10 mouse cellular contexts compared by ENCODE assay signal in genomic region chr1:75290582-75290981, GRCm38 (mm10). TPM values are rescaled to one million over a fixed set of nuclear protein-coding genes. Genes with fewer than 3 reads are reported as not detected.
DNase-seq lines count a peak whose midpoint lies in the region; ATAC-seq and TF ChIP-seq lines count a peak whose summit lies in the region.
"Had no signal": no experiment of that assay in that cellular context is flagged by ENCODE, and none has a peak within 500 bp of the region (broad histone marks: within the 10 kb centered on the region; RNA-seq: fewer than 3 reads in every experiment).

No protein-coding gene starts in this region.

- H3K4me1 ChIP-seq in forebrain, embryonic 11.5 days (replicated peaks; ENCODE audit: control insufficient read depth, insufficient read depth, low read length): no peaks in the 10 kb centered on the region; the same call in 1 of the 2 replicates
- peaks cover 20% of the 10 kb centered on the region for H3K4me1 ChIP-seq in forebrain, embryonic 10.5 days
- H3K4me1 ChIP-seq in thymus, adult 2 months (replicated peaks; ENCODE audit: control insufficient read depth, insufficient read depth, low read length): no peaks in the 10 kb centered on the region
- peaks cover 29% of the 10 kb centered on the region for H3K4me1 ChIP-seq in forebrain, embryonic 12.5 days

- no peak overlapping the region for H3K4me3 ChIP-seq in forebrain, embryonic 11.5 days (ENCODE audit: low read depth, low read length)
- H3K4me3 ChIP-seq in forebrain, embryonic 10.5 days: no peak overlapping the region
- H3K4me3 ChIP-seq in thymus, adult 2 months (ENCODE audit: control insufficient read depth, insufficient read depth, low read length): no peak overlapping the region
- H3K4me3 ChIP-seq in forebrain, embryonic 12.5 days (replicated peaks): no peak overlapping the region
- H3K4me3 ChIP-seq: lung, embryonic 15.5 days had no signal

- no peak for TF ChIP-seq POLR2A in thymus, adult 2 months (IDR thresholded peaks at IDR 0.05; ENCODE audit: control insufficient read depth, extremely low read depth, insufficient read depth, low read length, poor library complexity)

- H3K36me3 ChIP-seq in forebrain, embryonic 11.5 days (ENCODE audit: control insufficient read depth, insufficient read depth, low read length): no peaks in the 10 kb centered on the region
- H3K36me3 ChIP-seq in forebrain, embryonic 10.5 days (replicated peaks): no peaks in the 10 kb centered on the region
- no peaks in the 10 kb centered on the region for H3K36me3 ChIP-seq in thymus, adult 2 months (ENCODE audit: control insufficient read depth, insufficient read depth, low read length)
- no peaks in the 10 kb centered on the region for H3K36me3 ChIP-seq in forebrain, embryonic 12.5 days (replicated peaks)
- H3K36me3 ChIP-seq: lung, embryonic 15.5 days had no signal

- H3K9ac ChIP-seq in forebrain, embryonic 11.5 days (ENCODE audit: low read length): no peak overlapping the region
- no peak overlapping the region for H3K9ac ChIP-seq in forebrain, embryonic 12.5 days
- H3K9ac ChIP-seq: lung, embryonic 15.5 days had no signal

- no peak for ATAC-seq in forebrain, embryonic 11.5 days (replicated peaks; ENCODE audit: low FRiP score)
- peak; percentile 39; the same call in 1 of the 2 replicates for ATAC-seq in forebrain, embryonic 12.5 days (ENCODE audit: low FRiP score)
- ATAC-seq in megakaryocyte-erythroid progenitor cell, adult 5-6 weeks (replicated peaks; ENCODE audit: low FRiP score, low TSS enrichment, poor library complexity, severe bottlenecking): no peak

- no peak for DNase-seq in forebrain, embryonic 11.5 days (ENCODE audit: low spot score)
- DNase-seq in forebrain, embryonic 10.5 days (ENCODE audit: extremely low spot score, low spot score): no peak
- DNase-seq in thymus, adult 2 months: peak; percentile 19
- no peak for DNase-seq in thymus, postnatal 36 days
- DNase-seq in left cerebral cortex, postnatal 4 days: peak; percentile 56
- DNase-seq in thymus, postnatal 4 days: peak; percentile 25

- H3K4me2 ChIP-seq in forebrain, embryonic 11.5 days (ENCODE audit: low read depth, low read length, severe bottlenecking): no peak overlapping the region
- H3K4me2 ChIP-seq in forebrain, embryonic 12.5 days: no peak overlapping the region
- H3K4me2 ChIP-seq: lung, embryonic 15.5 days had no signal

- 0 out of 2 replicates have a peak overlapping the region, but pooled peaks have one; percentile 79 for H3K27ac ChIP-seq in forebrain, embryonic 11.5 days (ENCODE audit: low read depth, low read length)
- no peak overlapping the region for H3K27ac ChIP-seq in forebrain, embryonic 10.5 days
- no peak overlapping the region for H3K27ac ChIP-seq in thymus, adult 2 months (ENCODE audit: control insufficient read depth, insufficient read depth, low read length)
- peak overlapping the region; percentile 91 for H3K27ac ChIP-seq in forebrain, embryonic 12.5 days
- H3K27ac ChIP-seq: lung, embryonic 15.5 days had no signal

- intact Hi-C loops in left cerebral cortex, postnatal 4 days (cut with DNase I): no loop called here

- H3K27me3 ChIP-seq in forebrain, embryonic 11.5 days (ENCODE audit: control insufficient read depth, insufficient read depth, low read length): no peaks in the 10 kb centered on the region
- H3K27me3 ChIP-seq in forebrain, embryonic 10.5 days (ENCODE audit: poor library complexity, severe bottlenecking): 0 out of 2 replicates have a peak, but pooled peaks cover 3% of the 10 kb centered on the region
- H3K27me3 ChIP-seq in thymus, adult 2 months (ENCODE audit: control insufficient read depth, insufficient read depth, low read length): no peaks in the 10 kb centered on the region
- no peaks in the 10 kb centered on the region; the same call in 1 of the 2 replicates for H3K27me3 ChIP-seq in forebrain, embryonic 12.5 days
- H3K27me3 ChIP-seq: lung, embryonic 15.5 days had no signal

- no peaks in the 10 kb centered on the region for H3K9me3 ChIP-seq in forebrain, embryonic 11.5 days (ENCODE audit: control insufficient read depth, low read length)
- no peaks in the 10 kb centered on the region for H3K9me3 ChIP-seq in forebrain, embryonic 10.5 days
- no peaks in the 10 kb centered on the region for H3K9me3 ChIP-seq in forebrain, embryonic 12.5 days
- H3K9me3 ChIP-seq: lung, embryonic 15.5 days had no signal

- TF ChIP-seq CTCF in thymus, adult 2 months (IDR thresholded peaks at IDR 0.05; ENCODE audit: borderline replicate concordance, control insufficient read depth, extremely low read depth, insufficient read depth, low read length, poor library complexity): no peak

RNA-seq across cellular contexts. Expression of gene Resp18, which starts 12.4 kb away (rescaled TPM):
- polyA plus RNA-seq in forebrain, embryonic 11.5 days (2014; fragmentation: Nextera tagmentation; extraction: Ambion mirVana): 14.9 and 15.8 TPM in 2 replicates
- polyA plus RNA-seq in forebrain, embryonic 10.5 days (2016; fragmentation: Nextera tagmentation; extraction: Ambion mirVana): 2.6 and 3.4 TPM in 2 replicates
- polyA plus RNA-seq in thymus, adult 2 months (2012; rRNA removed): 5.6 and 9.0 TPM in 2 replicates
- polyA plus RNA-seq in forebrain, embryonic 12.5 days (2016; fragmentation: Nextera tagmentation; extraction: Ambion mirVana): 29.2 and 32.8 TPM in 2 replicates
- 10 to 100 TPM; 29.3 to 58.0 TPM for total RNA-seq in left cerebral cortex, postnatal 4 days (2021)
- total RNA-seq in megakaryocyte-erythroid progenitor cell, adult 5-6 weeks (2014; fragmentation: Nextera tagmentation): not detected in 2 replicates
- not detected in 2 replicates for total RNA-seq in megakaryocyte-erythroid progenitor cell, adult 5-6 weeks (2017)
- total RNA-seq: heart, adult 18-20 months had no signal

RNA-seq across cellular contexts. Expression of gene Ptprn, which starts 26.3 kb away (rescaled TPM):
- 3.7 and 4.3 TPM in 2 replicates for polyA plus RNA-seq in forebrain, embryonic 11.5 days (2014; fragmentation: Nextera tagmentation; extraction: Ambion mirVana)
- polyA plus RNA-seq in forebrain, embryonic 10.5 days (2016; fragmentation: Nextera tagmentation; extraction: Ambion mirVana): 1.5 and 1.6 TPM in 2 replicates
- polyA plus RNA-seq in thymus, adult 2 months (2012; rRNA removed): 2.6 and 3.0 TPM in 2 replicates
- polyA plus RNA-seq in forebrain, embryonic 12.5 days (2016; fragmentation: Nextera tagmentation; extraction: Ambion mirVana): 6.8 and 7.5 TPM in 2 replicates
- total RNA-seq in left cerebral cortex, postnatal 4 days (2021): 100 to 1,000 TPM; 101 to 122 TPM
- total RNA-seq in megakaryocyte-erythroid progenitor cell, adult 5-6 weeks (2014; fragmentation: Nextera tagmentation): 0.31 TPM in 1 of 2 replicates, not detected in the other
- total RNA-seq in megakaryocyte-erythroid progenitor cell, adult 5-6 weeks (2017): 0.08 TPM in 1 of 2 replicates, not detected in the other

RNA-seq across cellular contexts. Expression of gene Dnpep, which starts 27.2 kb away (rescaled TPM):
- polyA plus RNA-seq in forebrain, embryonic 11.5 days (2014; fragmentation: Nextera tagmentation; extraction: Ambion mirVana): 125 and 129 TPM in 2 replicates
- 124 and 126 TPM in 2 replicates for polyA plus RNA-seq in forebrain, embryonic 10.5 days (2016; fragmentation: Nextera tagmentation; extraction: Ambion mirVana)
- 112 and 132 TPM in 2 replicates for polyA plus RNA-seq in thymus, adult 2 months (2012; rRNA removed)
- polyA plus RNA-seq in forebrain, embryonic 12.5 days (2016; fragmentation: Nextera tagmentation; extraction: Ambion mirVana): 137 and 140 TPM in 2 replicates
- total RNA-seq in left cerebral cortex, postnatal 4 days (2021): 10 to 100 TPM; 87.9 to 96.9 TPM
- 47.3 and 48.2 TPM in 2 replicates for total RNA-seq in megakaryocyte-erythroid progenitor cell, adult 5-6 weeks (2014; fragmentation: Nextera tagmentation)
- total RNA-seq in megakaryocyte-erythroid progenitor cell, adult 5-6 weeks (2017): 45.3 and 50.8 TPM in 2 replicates

RNA-seq across cellular contexts. Expression of gene Dnajb2, which starts 54.4 kb away (rescaled TPM):
- 22.2 and 22.6 TPM in 2 replicates for polyA plus RNA-seq in forebrain, embryonic 11.5 days (2014; fragmentation: Nextera tagmentation; extraction: Ambion mirVana)
- 28.0 and 28.6 TPM in 2 replicates for polyA plus RNA-seq in forebrain, embryonic 10.5 days (2016; fragmentation: Nextera tagmentation; extraction: Ambion mirVana)
- 19.9 and 22.3 TPM in 2 replicates for polyA plus RNA-seq in thymus, adult 2 months (2012; rRNA removed)
- 38.1 and 41.5 TPM in 2 replicates for polyA plus RNA-seq in forebrain, embryonic 12.5 days (2016; fragmentation: Nextera tagmentation; extraction: Ambion mirVana)
- total RNA-seq in left cerebral cortex, postnatal 4 days (2021): 10 to 100 TPM; 54.7 to 61.3 TPM
- 15.2 and 18.3 TPM in 2 replicates for total RNA-seq in megakaryocyte-erythroid progenitor cell, adult 5-6 weeks (2014; fragmentation: Nextera tagmentation)
- 14.2 and 21.7 TPM in 2 replicates for total RNA-seq in megakaryocyte-erythroid progenitor cell, adult 5-6 weeks (2017)

RNA-seq across cellular contexts. Expression of gene A630095N17Rik, which starts 58.7 kb away (rescaled TPM):
- not detected in 2 replicates for polyA plus RNA-seq in forebrain, embryonic 11.5 days (2014; fragmentation: Nextera tagmentation; extraction: Ambion mirVana)
- polyA plus RNA-seq in forebrain, embryonic 10.5 days (2016; fragmentation: Nextera tagmentation; extraction: Ambion mirVana): not detected in 2 replicates
- not detected in 2 replicates for polyA plus RNA-seq in thymus, adult 2 months (2012; rRNA removed)
- not detected in 2 replicates for polyA plus RNA-seq in forebrain, embryonic 12.5 days (2016; fragmentation: Nextera tagmentation; extraction: Ambion mirVana)
- total RNA-seq in left cerebral cortex, postnatal 4 days (2021): not detected
- not detected in 2 replicates for total RNA-seq in megakaryocyte-erythroid progenitor cell, adult 5-6 weeks (2014; fragmentation: Nextera tagmentation)
- not detected in 2 replicates for total RNA-seq in megakaryocyte-erythroid progenitor cell, adult 5-6 weeks (2017)
- total RNA-seq: heart, adult 18-20 months had no signal
- polyA plus RNA-seq: lung, embryonic 15.5 days had no signal

Comparison
In these comparisons a context has a peak if more than half of its experiments do, and no peak if none do; other contexts are left out.
1. DNase-seq: peak in thymus, adult 2 months (single experiment), left cerebral cortex, postnatal 4 days (single experiment) and thymus, postnatal 4 days (single experiment); none in forebrain, embryonic 11.5 days (single experiment), forebrain, embryonic 10.5 days (single experiment) and thymus, postnatal 36 days (0 of 2).
2. H3K27ac ChIP-seq: peak in forebrain, embryonic 11.5 days (single experiment) and forebrain, embryonic 12.5 days (single experiment); none in forebrain, embryonic 10.5 days (single experiment) and thymus, adult 2 months (single experiment).